Mouse (Mus musculus) lung, adult 2 months (tissue): ENCODE data around the gene Sept4.
A peak's percentile ranks its signal among the peaks of the same experiment; 100 is the strongest.

Experiments used
- CTCF ChIP-seq: fragments of 200-500 bp; IDR thresholded peaks from 2 replicates; pipeline ENCODE4 v1.5.1; 2011; ENCODE audit warnings: mild to moderate bottlenecking, low read length, control low read depth; ENCODE audit not compliant: insufficient read depth
- POLR2A ChIP-seq: fragments of 200-500 bp; IDR thresholded peaks from 2 replicates; pipeline ENCODE4 v1.6.1; 2011; ENCODE audit warnings: low read depth, mild to moderate bottlenecking, control low read depth, low read length, borderline replicate concordance; ENCODE audit errors: extremely low read depth

GRCm38 (mm10) chr11:87578249-87578962 lies 9.7 kb downstream of the Sept4 start:
- TF ChIP-seq POLR2A = peak; percentile 68; the same call in 1 of the 2 replicates
- TF ChIP-seq CTCF = no peak
